Mouse (Mus musculus) heart, adult 9 months (tissue): ENCODE measurements around the gene Rph3al.

ENCODE experiments used
- DNase-seq, 2 experiments: peaks; one replicate each; pipeline ENCODE4 v3.0.0; 2022; ENCODE audit warnings: low spot score in 2 of 2

The Rph3al gene

DNA sequence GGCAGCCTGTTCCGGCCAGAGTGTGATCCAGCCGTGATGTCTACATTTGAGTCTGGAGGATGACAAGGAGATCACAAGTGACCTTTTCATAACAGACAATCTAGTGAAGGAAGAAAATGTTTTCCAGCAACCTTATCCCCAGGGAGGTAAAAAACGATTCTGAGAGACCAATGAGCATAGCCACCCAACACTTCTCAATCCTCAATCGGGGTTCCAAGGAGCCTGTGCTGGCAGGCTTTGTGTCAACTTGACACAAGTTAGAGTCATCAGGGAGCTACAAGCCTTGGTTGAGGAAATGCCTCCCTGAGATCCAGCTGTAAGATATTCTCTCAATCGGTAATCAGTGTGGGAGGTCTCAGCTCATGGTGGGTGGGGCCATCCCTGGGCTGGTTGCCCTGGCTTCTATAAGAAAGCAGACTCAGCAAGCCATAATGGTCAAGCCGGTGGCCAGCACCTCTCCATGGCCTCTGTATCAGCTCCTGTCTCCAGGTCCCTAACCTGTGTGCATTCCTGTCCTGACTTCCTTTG is at the start of gene Rph3al:
Gene Rph3al (minus strand): TSS at position 51 of the 528 bp plus-strand sequence.
- peak; percentile 64 to 75 for DNase-seq

DNA sequence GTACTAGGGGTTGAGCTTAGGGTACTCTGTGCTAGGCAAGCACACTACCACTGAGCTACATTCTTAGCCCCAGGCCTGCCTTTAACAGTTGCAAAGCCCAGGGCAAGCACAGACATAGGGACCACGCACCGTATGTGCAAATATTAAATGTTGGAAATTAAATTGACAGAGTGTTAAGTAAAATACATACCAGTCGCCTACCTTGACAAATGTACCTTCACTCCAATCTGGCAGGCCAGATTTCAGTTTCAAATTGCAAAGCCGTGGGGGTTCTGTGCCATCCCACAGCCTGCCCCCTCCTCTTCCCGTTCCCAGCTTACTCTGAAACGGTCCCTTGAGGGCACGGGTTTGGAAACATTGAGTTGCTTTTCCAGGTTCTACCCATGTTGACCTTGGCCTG is 47.7 kb upstream of the Rph3al start:
- no peak for DNase-seq

GRCm38 (mm10) chr11:75984581-75984980 is 46.4 kb upstream of the Rph3al start:
- no peak for DNase-seq

DNA sequence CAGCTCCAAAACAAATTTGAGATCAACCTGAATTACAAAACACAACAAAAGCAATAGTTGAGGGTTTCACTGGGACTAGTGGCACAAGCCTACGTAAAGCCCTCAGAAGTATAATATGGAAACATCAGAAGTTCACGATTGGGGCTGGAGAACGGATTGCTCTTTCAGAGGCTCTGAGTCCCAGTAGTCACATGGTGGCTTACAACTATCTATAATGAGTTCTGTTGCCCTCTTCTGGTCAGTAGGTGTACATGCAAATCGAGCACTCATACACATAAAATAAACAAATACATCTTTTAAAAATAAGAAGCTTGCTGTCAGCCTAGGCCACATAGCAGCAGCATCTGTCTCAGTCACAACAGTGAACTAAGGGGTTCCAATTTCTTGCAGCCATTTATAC is 45.0 kb upstream of the Rph3al start:
- no peak for DNase-seq

DNA sequence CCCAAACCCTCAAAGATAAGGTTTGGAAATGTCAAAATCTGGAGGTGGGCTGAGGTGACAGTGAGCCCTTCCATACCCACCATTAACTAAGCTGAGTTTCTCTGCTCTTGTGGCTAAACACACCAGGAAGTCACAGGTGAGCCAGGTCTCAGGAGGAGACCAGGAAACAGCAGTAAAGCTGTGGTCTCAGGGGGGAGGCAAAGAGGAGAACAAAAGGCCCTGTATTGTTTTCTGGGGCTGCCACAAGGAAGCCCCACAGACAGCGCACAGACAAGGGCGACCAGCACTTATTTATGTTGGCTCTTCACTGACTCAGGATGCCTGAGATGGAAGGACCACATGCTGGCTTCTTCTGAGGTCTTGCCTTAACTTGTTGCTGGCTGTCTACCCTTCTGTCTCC is 42.2 kb upstream of the Rph3al start:
- no peak for DNase-seq

- no peak for DNase-seq
Observed at GRCm38 (mm10) chr11:75978051-75978450, 39.8 kb upstream of the Rph3al start.

DNA sequence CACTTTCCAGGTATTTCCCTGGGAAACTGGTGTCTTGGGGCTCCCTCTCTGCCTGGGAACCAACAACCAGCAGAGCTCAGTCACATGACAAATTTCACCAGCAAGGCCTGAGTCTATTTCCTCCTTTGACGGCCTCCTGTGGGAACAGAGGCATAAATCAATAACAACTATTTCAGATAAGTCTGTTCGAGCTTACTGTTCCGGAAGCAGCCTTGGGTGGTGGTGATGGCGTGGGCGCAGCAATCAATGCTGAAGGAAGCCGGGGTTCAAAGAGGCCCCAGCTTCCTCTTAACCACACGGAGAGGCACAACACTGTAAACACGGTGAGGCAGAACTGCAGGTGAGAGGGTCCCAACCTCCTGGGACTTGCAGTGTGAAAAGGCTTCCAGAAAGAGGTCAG is 38.5 kb upstream of the Rph3al start:
- peak in 1 of 2 experiments; percentile 35 for DNase-seq

GRCm38 (mm10) chr11:75973988-75974387 is 35.8 kb upstream of the Rph3al start:
- no peak for DNase-seq

GRCm38 (mm10) chr11:75972916-75973567 is 34.8 kb upstream of the Rph3al start:
- DNase-seq = no peak

DNA sequence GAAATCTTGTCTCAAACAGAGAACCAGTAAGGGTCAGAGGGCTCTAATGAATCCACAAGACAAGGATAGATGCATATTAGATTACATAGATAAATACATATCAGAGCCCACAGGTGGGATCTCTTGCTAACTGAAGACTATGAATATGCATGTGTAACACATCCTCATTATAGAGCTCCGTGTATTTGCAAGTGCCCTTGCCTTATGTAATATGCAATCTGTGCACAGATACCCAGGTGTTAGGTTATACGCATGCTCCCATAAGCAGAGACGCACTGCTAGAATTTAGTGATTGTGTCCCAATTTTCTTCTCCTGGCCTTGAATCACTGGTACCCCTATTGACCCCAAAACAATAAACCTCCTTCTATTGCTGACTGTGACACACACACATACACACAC is 34.0 kb upstream of the Rph3al start:
- DNase-seq = no peak

- no peak for DNase-seq
Observed at GRCm38 (mm10) chr11:75970629-75971028, 32.4 kb upstream of the Rph3al start.

- no peak for DNase-seq
Observed at GRCm38 (mm10) chr11:75968761-75969160, 30.5 kb upstream of the Rph3al start.

- DNase-seq = peak; percentile 79 to 85
Observed at GRCm38 (mm10) chr11:75966401-75967372, 28.5 kb upstream of the Rph3al start.

GRCm38 (mm10) chr11:75965674-75966400 is 27.6 kb upstream of the Rph3al start:
- no peak for DNase-seq

DNA sequence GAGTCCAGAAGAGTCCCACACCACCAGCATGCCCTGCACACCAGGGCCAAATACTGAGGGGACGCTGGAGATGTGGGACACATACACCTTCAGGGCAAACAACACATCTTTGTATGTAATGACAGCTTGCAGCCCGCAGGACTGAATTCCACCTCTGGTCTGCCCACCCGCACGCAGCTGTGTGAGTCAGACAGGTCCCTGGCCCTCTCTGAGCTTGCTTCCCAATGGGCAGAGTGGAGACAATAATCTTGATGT is 26.2 kb upstream of the Rph3al start:
- DNase-seq = no peak

DNA sequence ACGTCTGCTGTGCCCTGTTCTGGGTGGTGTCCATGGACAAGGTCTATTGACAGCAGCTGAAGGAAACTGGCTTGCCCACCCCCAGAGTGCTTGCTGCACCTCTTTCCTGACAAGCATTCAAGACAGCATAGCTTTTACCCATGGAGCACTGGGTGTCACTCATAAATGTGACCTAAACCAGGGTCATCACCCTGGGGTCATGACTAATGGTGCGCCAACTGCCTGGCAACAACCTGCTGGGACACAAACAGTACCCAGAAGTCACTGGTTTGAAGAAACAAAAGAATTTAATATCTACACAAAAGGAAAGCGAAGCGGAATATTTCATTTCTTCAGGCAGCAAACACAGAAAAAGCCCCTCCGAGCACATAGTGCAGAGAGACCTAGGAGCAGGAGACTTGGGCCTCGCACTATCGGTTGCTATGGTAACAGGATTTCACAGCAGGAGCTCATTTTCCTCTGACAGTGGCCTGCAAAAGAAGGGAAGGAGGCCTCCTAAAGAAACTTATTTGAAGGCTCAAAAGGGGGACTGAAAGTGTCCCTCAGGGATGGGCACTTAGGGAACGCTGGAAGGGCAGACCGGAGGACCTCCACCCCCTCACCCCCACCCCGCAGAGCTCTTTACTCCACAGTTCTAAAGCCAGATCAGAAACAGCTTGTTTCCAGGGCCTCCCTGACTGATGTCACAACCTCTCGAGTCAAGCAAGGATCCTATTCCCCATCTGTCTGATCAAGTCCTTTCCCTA is 25.7 kb upstream of the Rph3al start:
- no peak for DNase-seq

DNA sequence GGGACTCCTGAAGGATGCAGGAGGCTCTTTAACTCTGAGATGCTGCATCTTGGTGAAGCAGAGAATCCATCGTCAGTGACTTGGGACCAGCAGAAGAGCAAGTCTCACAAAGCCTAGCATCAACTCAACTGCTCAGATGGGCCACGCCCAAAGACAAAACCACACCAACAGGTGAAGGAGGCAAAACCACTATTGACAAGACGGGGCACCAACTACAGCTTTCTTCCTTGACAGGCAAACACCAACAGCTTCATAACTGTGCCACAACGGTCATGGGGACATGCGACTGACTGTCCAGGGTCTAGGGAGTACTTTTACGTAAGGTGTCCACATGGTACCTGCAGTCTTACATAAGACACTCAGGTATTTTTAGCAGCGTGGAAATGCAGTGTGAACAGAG is 23.6 kb upstream of the Rph3al start:
- no peak for DNase-seq

DNA sequence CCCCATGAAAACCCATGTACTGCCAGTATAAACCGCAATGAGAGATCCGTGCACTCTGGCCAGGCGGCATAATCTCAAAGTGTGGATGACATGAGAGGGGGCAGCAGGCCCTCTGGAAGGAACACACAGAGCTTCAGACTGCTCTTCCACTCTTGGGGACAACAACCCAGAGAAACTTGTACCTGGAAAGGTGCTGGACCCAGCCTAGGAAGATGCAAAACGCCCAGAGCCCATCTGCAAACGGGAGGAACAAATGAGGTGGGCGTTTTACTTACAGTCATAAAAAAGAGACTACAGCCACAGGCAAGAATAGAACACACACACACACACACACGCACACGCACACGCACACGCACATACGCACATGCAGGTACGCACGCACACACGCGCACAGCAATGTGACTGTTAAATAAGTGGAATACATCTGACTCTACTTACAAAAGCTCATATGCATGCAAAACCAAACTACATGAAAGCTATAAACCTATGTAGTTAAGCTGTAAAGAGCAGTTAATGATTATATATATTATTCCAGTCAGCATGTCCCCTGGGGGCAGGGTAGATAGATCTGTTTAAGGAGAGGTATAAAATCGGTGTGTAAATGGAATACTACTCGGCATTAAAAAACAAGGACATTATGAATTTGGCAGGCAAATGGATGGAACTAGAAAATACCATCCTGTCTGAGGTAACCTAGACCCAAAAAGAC is 19.0 kb upstream of the Rph3al start:
- no peak for DNase-seq

DNA sequence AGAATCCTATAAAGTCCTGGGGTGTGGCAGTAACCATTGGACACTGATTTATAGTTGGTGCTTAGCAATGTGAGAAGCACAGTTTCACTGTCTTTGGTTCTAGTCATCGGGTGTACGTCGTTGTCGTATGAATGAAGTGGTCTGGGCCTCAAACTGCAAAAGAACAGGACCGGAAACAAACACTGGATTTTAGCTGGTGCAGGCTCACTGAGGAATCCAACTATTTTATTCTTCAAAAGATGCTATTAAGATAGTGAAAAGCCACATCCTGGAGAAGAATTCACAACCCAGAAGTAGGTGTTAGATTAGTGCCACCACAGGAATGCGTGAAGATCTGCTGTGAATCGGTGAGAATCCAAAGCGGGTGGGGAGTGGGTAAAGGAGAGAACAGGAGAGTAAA is 18.4 kb upstream of the Rph3al start:
- no peak for DNase-seq

DNA sequence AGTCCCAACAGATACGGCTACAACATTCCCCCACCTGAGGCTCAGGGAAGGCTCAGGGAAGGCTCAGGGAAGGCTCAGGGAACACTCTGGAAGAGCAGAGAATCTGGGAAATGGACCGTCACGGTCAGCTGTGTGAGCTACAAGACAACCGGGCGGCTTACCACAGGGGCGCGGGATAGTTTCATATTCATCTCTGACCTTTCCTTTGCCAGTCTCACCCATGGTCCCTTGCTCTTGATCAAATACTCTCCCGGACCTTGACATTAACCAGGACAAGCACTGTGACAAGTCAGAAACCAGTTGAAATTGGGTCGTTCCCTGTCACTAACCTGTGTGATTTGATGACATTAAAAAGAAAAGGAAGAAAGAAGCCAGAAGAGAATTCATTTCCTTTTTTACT is 16.7 kb upstream of the Rph3al start:
- DNase-seq = no peak

GRCm38 (mm10) chr11:75951895-75952294 is 13.7 kb upstream of the Rph3al start:
- DNase-seq = no peak
